In genomic region chr15:92164127-92164526, GRCm38 (mm10) we compare ENCODE assay signal across 11 mouse cellular contexts.
DNase-seq lines count a peak whose midpoint lies in the region.
"Had no signal": no experiment of that assay in that cellular context is flagged by ENCODE, and none has a peak within 500 bp of the region (broad histone marks: within the 10 kb centered on the region; RNA-seq: fewer than 3 reads in every experiment).

No protein-coding gene starts in this region.

- DNase-seq in adrenal gland, postnatal 36 days: peak; percentile 19 to 44
- DNase-seq in adrenal gland, postnatal 4 days (ENCODE audit: low spot score in 2 of 2): no peak
- DNase-seq in left cerebral cortex, adult 11 months (ENCODE audit: low spot score): peak; percentile 10
- DNase-seq in left cerebral cortex, postnatal 4 days: no peak
- DNase-seq in cerebellum, postnatal 25 days: peak; percentile 56 to 76
- peak; percentile 37 for DNase-seq in right cerebral cortex, postnatal 14 days
- no peak for DNase-seq in gastrocnemius, postnatal 4 days (ENCODE audit: low spot score in 2 of 2)
- no peak for DNase-seq in thymus, postnatal 10 days (ENCODE audit: low spot score in 2 of 2)
- DNase-seq: embryo, embryonic 11 days; gastrocnemius, postnatal 36 days; lung, postnatal 36 days had no signal

- intact Hi-C loops in left cerebral cortex, postnatal 4 days (cut with DNase I): no loop called here

Comparison
In these comparisons a context has a peak if more than half of its experiments do, and no peak if none do; other contexts are left out.
1. DNase-seq: peak in adrenal gland, postnatal 36 days (2 of 2), left cerebral cortex, adult 11 months (single experiment), cerebellum, postnatal 25 days (2 of 2) and right cerebral cortex, postnatal 14 days (single experiment); none in adrenal gland, postnatal 4 days (0 of 2), left cerebral cortex, postnatal 4 days (single experiment), gastrocnemius, postnatal 4 days (0 of 2) and thymus, postnatal 10 days (0 of 2).